Mouse (Mus musculus) small intestine, adult 2 months (tissue): ENCODE measurements around the gene Ccdc24. TPM values are rescaled to one million over a fixed set of nuclear protein-coding genes. Genes with fewer than 3 reads are reported as not detected.

ENCODE experiments used
- H3K27ac ChIP-seq: fragments of 200-500 bp; 2 replicates; pipeline ENCODE4 v1.5.1; 2012; ENCODE audit warnings: low read depth, low read length, control low read depth, inconsistent platforms; ENCODE audit not compliant: insufficient read depth
- H3K27me3 ChIP-seq: fragments of 200-500 bp; 2 replicates; pipeline ENCODE4 v1.6.1; 2012; ENCODE audit warnings: mild to moderate bottlenecking, moderate library complexity, low read length, inconsistent platforms; ENCODE audit not compliant: control insufficient read depth, insufficient read depth
- H3K36me3 ChIP-seq: fragments of 200-500 bp; 2 replicates; pipeline ENCODE4 v1.6.1; 2012; ENCODE audit warnings: mild to moderate bottlenecking, low read length, control low read depth, inconsistent platforms; ENCODE audit not compliant: control insufficient read depth, insufficient read depth
- H3K4me1 ChIP-seq: fragments of 200-500 bp; 2 replicates; pipeline ENCODE4 v1.6.1; 2012; ENCODE audit warnings: low read length, inconsistent platforms, mixed read lengths; ENCODE audit not compliant: control insufficient read depth, insufficient read depth, insufficient read length
- H3K4me3 ChIP-seq: fragments of 200-500 bp; 2 replicates; pipeline ENCODE4 v1.5.1; 2012; ENCODE audit warnings: low read depth, mild to moderate bottlenecking, control low read depth, inconsistent platforms, low read length, moderate library complexity
- CTCF ChIP-seq: fragments of 200-500 bp; IDR thresholded peaks from 2 replicates; pipeline ENCODE4 v1.5.1; 2012; ENCODE audit warnings: low read depth, mild to moderate bottlenecking, control low read depth, inconsistent platforms, low read length, moderate library complexity, mixed read lengths; ENCODE audit not compliant: insufficient replicate concordance, insufficient read length; ENCODE audit errors: extremely low read depth
- POLR2A ChIP-seq: fragments of 200-500 bp; IDR thresholded peaks from 2 replicates; pipeline ENCODE4 v1.6.1; 2012; ENCODE audit warnings: low read depth, mild to moderate bottlenecking, control low read depth, inconsistent platforms, low read length, moderate library complexity
- whole genome bisulfite sequencing: fragments of 180-500 bp; shearing (Covaris S2); methylation state at CpG from one replicate; pipeline ENCODE4 v1.1.7; 2018; 5-methylcytosine and 5-hydroxymethylcytosine counted together
- polyA plus RNA-seq: library from polyadenylated mRNA; depleted of rRNA; stranded (reverse); fragments of >200 nt; gene quantifications from 2 replicates; pipeline ENCODE4 v1.2.3, GENCODE M21; 2012

Ccdc24 gene
- polyA plus RNA-seq, 1 experiment = 2.0 TPM

DNA sequence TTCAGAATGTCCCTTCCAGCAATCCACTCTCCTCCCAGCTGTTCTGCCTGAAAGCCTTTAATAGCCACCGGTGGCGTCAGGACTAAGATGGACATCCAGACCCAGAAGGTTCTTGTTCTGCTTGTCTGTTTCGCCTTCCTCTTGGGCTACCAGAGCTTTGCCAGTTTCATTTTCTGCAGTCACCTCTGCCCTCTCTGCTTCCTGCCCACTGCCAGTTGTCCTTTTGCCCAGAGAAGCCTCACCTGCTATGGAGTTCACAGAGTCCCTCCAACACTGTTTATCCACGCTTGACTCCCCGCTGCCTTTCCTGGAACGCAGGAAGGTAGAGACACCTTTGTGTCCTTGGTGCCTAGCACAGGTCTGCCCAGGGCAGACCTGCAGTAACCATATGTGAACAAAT, 33.0 kb downstream of the Ccdc24 start:
- TF ChIP-seq CTCF (no peak), POLR2A (no peak)
- WGBS = 25% methylated on average over 6 of the region's 6 CpGs
- H3K4me1 ChIP-seq = peaks cover 6% of the 10 kb centered on the region; the same call in 1 of the 2 replicates
- H3K36me3 ChIP-seq = no peaks in the 10 kb centered on the region
- no peaks in the 10 kb centered on the region for H3K27me3 ChIP-seq
- H3K4me3 ChIP-seq = no peak overlapping the region
- 0 out of 2 replicates have a peak overlapping the region, but pooled peaks have one; percentile 6 for H3K27ac ChIP-seq

DNA sequence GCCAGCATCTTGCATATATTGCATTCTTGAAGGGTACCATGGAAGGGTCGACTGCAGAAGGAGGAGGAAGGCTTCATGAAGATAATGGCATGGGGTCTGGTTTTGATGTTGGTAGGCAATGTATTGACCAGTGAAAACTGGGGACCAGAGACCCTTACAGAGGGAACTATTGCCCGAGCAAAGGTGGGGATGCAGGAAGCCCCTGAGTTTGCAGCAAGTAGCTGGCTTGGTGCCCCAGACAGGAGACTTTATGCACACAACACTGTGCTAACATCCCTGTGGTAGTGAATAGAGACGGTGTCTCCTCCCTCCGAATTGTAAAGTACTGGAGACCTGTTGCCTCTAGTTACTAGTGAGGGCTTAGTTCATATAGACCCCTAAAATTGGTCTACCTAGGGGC, 35.1 kb downstream of the Ccdc24 start:
- WGBS = 80% methylated on average over 4 of the region's 4 CpGs
- H3K36me3 ChIP-seq = no peaks in the 10 kb centered on the region
- no peak overlapping the region for H3K27ac ChIP-seq
- TF ChIP-seq CTCF = no peak
- TF ChIP-seq POLR2A = no peak
- no peak overlapping the region for H3K4me3 ChIP-seq
- peaks cover 7% of the 10 kb centered on the region; the same call in 1 of the 2 replicates for H3K4me1 ChIP-seq
- no peaks in the 10 kb centered on the region for H3K27me3 ChIP-seq

DNA sequence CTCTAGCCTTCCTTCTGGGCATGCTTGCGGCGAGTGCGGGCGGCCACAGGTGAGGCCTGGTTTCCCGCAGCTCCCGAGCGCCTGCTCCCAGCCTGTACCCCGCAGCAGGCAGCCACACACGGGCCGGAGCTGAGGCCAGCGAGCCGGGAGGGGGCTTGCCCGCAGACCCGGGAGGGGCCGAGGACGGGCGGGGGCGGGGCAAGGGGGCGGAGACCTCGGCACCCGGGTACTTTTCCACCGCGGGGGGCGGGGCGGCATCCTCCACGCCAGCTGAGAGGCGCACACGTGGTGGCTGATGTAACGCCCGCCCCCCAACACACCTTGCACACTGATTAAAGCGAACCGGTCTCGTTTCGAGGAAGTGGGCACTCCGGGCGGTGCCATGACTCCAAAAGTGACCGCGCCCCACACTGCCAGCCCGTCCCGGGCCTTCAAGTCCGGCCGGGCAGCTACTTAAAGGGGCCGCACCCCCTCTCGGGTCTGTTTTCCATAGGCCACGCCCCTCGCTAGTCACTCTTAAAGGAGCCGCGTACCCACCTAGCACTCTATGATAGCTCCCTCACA, 36.1 kb downstream of the Ccdc24 start:
- WGBS = under 1% methylated on average over 48 of the region's 48 CpGs
- Histone ChIP-seq H3K4me1 (peaks cover 15% of the 10 kb centered on the region), H3K36me3 (no peaks in the 10 kb centered on the region), H3K4me3 (peak overlapping the region; percentile 84), H3K27me3 (no peaks in the 10 kb centered on the region), H3K27ac (peak overlapping the region; percentile 44)
- TF ChIP-seq POLR2A = no peak
- no peak for TF ChIP-seq CTCF

DNA sequence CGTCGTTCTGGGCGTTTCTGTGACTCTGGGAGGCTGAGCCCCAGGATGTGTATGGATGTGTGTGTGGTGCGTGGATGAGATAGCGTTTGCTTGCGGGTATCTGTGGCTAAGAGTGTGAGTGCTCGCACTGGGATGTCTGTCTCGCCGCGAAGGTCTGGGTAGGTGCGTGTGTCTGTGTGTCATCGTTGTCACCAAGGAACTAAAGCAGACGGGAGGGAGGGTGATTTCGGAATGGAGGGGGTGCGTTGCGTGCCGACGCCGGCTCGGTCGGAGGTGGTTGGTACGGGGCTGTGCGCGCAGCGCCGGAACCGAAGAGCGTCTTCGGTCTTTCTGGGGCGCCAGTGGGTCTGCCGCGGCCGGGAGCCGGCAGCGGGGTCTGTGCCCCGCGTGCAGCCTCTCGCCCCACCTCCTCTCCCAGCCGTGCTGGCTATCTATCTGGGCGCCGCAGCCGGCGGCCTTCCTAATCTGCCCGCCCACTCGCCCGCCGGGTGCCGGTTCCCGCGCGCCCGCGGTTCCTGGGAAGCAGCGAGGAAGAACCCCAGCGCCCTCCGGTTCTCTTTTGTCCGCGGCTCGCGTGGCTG, 36.7 kb downstream of the Ccdc24 start:
- TF ChIP-seq POLR2A (no peak), CTCF (no peak)
- Histone ChIP-seq H3K27me3 (no peaks in the 10 kb centered on the region), H3K4me1 (peaks cover 21% of the 10 kb centered on the region), H3K27ac (peak overlapping the region; percentile 44), H3K36me3 (no peaks in the 10 kb centered on the region), H3K4me3 (peak overlapping the region; percentile 84)
- under 1% methylated on average over 60 of the region's 60 CpGs for WGBS

DNA sequence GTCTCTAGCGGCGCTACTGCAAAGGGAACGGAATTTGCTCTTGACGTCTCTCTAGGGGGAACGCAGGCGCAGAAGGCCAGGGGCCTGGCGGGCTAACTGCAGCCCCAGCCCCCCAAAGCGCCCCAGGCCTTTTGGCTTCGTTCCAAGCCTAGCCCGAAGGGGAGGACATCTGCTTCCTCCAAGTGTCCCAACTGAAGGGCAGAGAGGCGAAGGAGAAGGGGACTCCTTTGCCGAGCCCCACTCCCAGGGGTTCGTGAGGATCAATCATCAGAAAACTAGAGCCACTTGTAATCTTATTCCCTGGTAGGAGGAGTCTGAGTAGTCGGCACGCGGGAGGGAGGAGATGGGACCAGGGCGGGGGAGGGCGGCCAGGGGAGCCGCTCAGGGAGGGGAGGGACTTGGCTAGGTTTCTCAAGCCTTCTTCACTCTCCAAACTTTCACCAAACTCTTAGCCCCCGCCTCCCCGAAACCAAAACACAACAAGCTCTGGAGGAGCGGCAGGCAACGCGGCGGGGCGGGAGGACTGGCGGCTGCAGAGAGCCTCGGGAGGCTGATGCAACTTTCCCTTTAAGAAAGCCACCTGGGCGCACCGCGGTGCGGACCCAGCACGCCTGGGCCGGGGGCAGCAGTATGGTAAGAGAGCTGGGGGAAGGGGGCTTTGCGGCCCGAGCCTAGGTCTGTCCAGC, 37.4 kb downstream of the Ccdc24 start:
- TF ChIP-seq POLR2A (peak; percentile 22; the same call in 1 of the 2 replicates), CTCF (no peak)
- H3K4me3 ChIP-seq = peak overlapping the region; percentile 84
- 2% methylated on average over 36 of the region's 36 CpGs for WGBS
- no peaks in the 10 kb centered on the region for H3K27me3 ChIP-seq
- H3K27ac ChIP-seq = peak overlapping the region; percentile 44
- no peaks in the 10 kb centered on the region for H3K36me3 ChIP-seq
- peaks cover 27% of the 10 kb centered on the region for H3K4me1 ChIP-seq

DNA sequence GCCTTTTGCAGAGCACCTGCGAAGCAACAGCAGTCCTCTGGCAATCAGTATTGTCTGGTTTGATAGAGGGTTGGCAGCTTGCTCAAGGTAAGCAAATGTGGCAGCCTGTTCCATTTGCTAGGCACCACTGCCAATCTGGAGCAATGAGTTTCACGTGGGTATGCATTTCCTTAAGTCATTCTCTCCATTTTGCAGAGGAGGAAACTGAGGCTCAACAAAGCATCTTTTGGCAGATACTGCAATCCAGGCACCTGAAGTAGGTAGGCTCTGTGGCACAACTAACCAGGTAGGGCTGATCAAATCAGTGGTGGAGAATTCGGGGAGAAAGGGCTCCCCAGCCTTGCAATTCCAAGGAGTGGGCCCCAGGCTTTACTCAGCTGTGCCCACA, 37.9 kb downstream of the Ccdc24 start, which contains the start of gene Slc6a9:
Gene Slc6a9 (plus strand): TSS at position 50 of the 388 bp plus-strand sequence.
- H3K4me3 ChIP-seq = peak within 1 kb of the TSS; percentile 84
- no peak for TF ChIP-seq POLR2A
- TF ChIP-seq CTCF = no peak
- WGBS = 55% methylated on average over 3 of the region's 3 CpGs

DNA sequence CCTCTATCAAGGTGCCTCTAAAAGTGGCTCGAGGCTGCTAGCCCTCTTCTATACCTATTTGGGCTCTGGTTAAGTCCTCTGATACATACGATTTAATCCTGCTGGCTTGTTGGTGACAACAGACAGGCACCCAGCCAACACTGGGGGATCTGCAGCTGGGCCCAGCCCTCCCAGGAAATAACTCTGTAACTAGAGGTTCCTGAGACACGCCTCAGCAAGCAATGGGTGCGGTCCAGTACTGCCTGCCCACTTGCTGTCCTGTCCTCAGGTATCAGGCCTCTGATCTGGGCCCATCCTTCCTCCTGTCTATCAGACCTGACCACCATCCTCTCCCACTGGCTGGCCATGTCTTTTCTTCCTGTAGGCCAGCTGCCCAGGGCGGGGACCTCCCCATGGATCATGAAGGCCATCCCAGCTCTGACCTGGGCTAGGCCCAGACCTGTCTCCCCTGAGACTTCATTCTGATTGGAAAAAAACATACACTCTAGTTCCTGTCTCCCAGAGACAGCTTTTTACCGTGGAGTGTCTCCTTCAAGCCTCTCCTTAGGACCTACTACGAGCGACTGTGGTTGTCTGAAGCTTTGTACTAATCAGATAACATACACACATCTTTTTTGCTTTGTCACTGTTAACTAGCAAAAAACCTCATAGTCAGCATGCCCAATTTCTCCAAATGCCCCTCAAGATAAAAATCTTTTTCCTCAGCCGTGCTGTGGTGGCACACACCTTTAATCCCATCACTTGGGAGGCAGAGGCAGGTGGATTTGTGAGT, 40.3 kb downstream of the Ccdc24 start:
- Histone ChIP-seq H3K4me3 (no peak overlapping the region), H3K27ac (no peak overlapping the region; the same call in none of the 2 replicates)
- whole genome bisulfite sequencing = 38% methylated on average over 9 of the region's 9 CpGs

More for the DNA sequence above, 37.9 kb downstream of the Ccdc24 start, which contains the start of gene Slc6a9:
- Histone ChIP-seq H3K4me1 (peaks cover 29% of the 10 kb centered on the region), H3K27ac (peak within 1 kb of the TSS; percentile 44), H3K27me3 (no peaks in the 10 kb centered on the region), H3K36me3 (no peaks in the 10 kb centered on the region)

More for the DNA sequence above, 40.3 kb downstream of the Ccdc24 start:
- TF ChIP-seq POLR2A = no peak
- no peak for TF ChIP-seq CTCF
- Histone ChIP-seq H3K27me3 (no peaks in the 10 kb centered on the region), H3K36me3 (no peaks in the 10 kb centered on the region), H3K4me1 (peaks cover 25% of the 10 kb centered on the region)
